Mouse (Mus musculus): ENCODE results near the gene Cd5l.

Cd5l gene

GRCm38 (mm10) chr3:87409196-87409935 lies 51.7 kb downstream of the Cd5l start:
- DNase-seq, result no peak

- no peak for DNase-seq
Measured at GRCm38 (mm10) chr3:87410605-87411004, 52.9 kb downstream of the Cd5l start.

- DNase-seq, result peak; percentile 17
Measured at GRCm38 (mm10) chr3:87411150-87411549, 53.5 kb downstream of the Cd5l start.

GRCm38 (mm10) chr3:87420645-87421044 lies 63.0 kb downstream of the Cd5l start:
- no peak for DNase-seq
